Mouse (Mus musculus): ENCODE data around the gene 4933409G03Rik. TPM values are rescaled to one million over a fixed set of nuclear protein-coding genes. Genes with fewer than 3 reads are reported as not detected.
"Not testable (repeated sequence)": the region's sequence is repeated elsewhere in the genome, so short reads cannot be mapped to it uniquely, and the experiment has no call there.

Gene 4933409G03Rik
- total RNA-seq (2021): not detected

GRCm38 (mm10) chr2:68582113-68582512 lies at the start of gene 4933409G03Rik:
4933409G03Rik (plus strand) TSS chr2:68582413.
- DNase-seq (ENCODE audit: low spot score in 2 of 2): no peak
- intact Hi-C loops (cut with DNase I): no loop called here

DNA sequence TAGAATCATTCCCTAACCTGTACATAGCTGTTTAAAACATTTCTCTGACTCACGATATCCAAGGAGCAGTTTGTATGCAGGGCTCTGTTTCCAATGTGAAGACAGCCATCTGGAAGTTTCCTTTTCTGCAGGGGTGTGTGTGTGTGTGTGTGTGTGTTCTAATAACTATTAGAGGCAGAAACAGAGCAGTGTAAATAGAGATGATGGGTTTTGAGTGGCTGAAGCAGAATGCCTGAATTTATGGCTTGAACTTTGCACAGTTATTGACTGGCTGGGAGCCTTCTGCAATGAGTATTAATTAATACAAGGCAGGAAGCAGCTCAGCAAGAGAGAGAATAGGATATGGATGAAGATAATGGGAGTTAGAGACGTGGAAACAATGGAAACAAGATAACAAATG lies 38.0 kb upstream of the 4933409G03Rik start:
- intact Hi-C loops (cut with DNase I): no loop called here
- no peak for DNase-seq (ENCODE audit: low spot score in 2 of 2)

DNA sequence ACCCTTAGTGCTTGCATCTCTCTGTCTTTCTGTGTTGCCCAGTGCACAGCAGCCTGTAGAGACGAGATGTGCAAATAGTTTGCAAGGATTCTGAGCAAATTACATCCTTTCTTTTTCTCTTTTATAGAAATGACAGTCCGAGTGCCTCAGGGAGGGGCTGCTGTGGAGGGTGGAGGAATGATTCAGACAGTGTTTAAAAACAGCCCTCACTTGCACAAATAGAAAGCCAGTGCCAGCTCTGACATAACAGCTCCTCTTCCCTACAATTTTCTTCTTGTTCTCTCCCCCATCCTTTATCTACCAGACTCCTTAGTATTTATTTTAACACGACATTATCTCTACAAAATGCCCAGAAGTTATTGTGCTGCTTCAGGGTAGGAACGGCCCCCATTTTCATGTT lies 21.4 kb upstream of the 4933409G03Rik start:
- intact Hi-C loops (cut with DNase I): loop anchor here (5.0 to 10.0 kb wide), 2 partner anchors 194 to 544 kb away; no protein-coding TSS in a partner anchor
- peak; percentile 15 to 25 for DNase-seq (ENCODE audit: low spot score in 2 of 2)

- no peak for DNase-seq (ENCODE audit: low spot score in 2 of 2)
- intact Hi-C loops (cut with DNase I): loop anchor here (1.0 to 10.0 kb wide), 3 partner anchors 194 to 541 kb away; no protein-coding TSS in a partner anchor
Measured at GRCm38 (mm10) chr2:68563331-68563730, 18.9 kb upstream of the 4933409G03Rik start.

DNA sequence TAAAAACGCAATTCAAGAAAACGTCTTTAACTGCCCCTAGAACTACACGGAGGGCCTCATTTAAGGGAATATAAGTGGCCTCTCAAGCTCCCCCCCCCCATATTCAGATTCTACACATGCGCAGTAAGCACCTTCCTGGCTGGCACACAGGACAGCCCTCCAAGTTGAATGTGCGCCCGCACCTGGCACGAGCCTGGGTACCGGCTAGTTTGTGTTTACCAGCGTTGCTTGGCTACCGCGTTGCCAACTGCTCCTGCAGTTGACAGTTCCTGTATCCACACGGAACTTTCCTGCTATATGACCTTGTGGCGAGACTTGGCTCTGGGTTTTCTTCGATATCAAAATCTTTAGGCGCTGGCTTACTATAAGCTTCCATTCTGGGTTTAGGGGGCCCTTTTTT lies 13.9 kb upstream of the 4933409G03Rik start:
- DNase-seq (ENCODE audit: low spot score in 2 of 2): peak in 1 of 2 experiments; percentile 14
- intact Hi-C loops (cut with DNase I): loop anchor here (10.0 kb wide), 1 partner anchor 536 kb away; no protein-coding TSS in a partner anchor

GRCm38 (mm10) chr2:68572340-68572739 lies 9.9 kb upstream of the 4933409G03Rik start:
- intact Hi-C loops (cut with DNase I): no loop called here
- DNase-seq (ENCODE audit: low spot score in 2 of 2): no peak

DNA sequence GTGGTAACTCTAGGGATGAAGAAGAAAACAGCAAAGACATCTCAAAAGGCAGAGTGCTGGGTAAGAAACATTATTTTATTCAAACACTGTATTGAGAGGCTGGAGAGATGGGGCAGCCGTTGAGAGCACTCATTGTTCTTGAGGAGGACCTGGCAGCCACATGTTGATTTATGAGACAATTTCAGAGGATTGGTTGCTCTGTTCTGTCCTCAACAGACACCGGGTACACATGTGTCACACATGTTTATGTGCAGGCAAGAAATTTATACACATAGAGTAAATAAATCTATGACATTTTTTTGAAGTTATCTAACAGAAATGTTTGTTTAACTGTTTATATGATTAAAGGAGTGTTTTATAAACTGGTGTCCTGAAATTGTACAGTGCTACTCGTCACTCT lies 10.6 kb downstream of the 4933409G03Rik start:
- intact Hi-C loops (cut with DNase I): no loop called here
- no peak for DNase-seq (ENCODE audit: low spot score in 2 of 2)

GRCm38 (mm10) chr2:68656186-68656585 lies 74.0 kb downstream of the 4933409G03Rik start, which contains the start of gene 4932414N04Rik:
4932414N04Rik (plus strand) TSS chr2:68656486.
- DNase-seq (ENCODE audit: low spot score in 2 of 2); intact Hi-C loops (cut with DNase I): not testable (repeated sequence)

Other genes with a start within 250 kb of the 4933409G03Rik start
- 10 to 100 TPM; 77.5 to 80.1 TPM for gene Stk39, start 110.1 kb upstream of the 4933409G03Rik start, total RNA-seq (2021)
- gene 4932414N04Rik, start 74.1 kb downstream of the 4933409G03Rik start, total RNA-seq (2021): under 1 TPM in 1 of 2 experiments, not detected in 1; 0.35 TPM

Measured in left cerebral cortex, postnatal 36 days (tissue).